Mouse (Mus musculus) brain, embryonic 14.5 days (tissue): Measurements from ENCODE around the gene Cox15.

Source experiments
- CTCF ChIP-seq: fragments of 200-500 bp; IDR thresholded peaks from 2 replicates; pipeline ENCODE4 v1.5.1; 2012; ENCODE audit warnings: inconsistent platforms, mild to moderate bottlenecking, moderate library complexity, borderline replicate concordance; ENCODE audit not compliant: insufficient read depth, insufficient read length; ENCODE audit errors: extremely low read depth
- POLR2A ChIP-seq: fragments of 200-500 bp; IDR thresholded peaks from 2 replicates; pipeline ENCODE4 v1.6.1; 2012; ENCODE audit warnings: mild to moderate bottlenecking, inconsistent platforms, borderline replicate concordance; ENCODE audit not compliant: poor library complexity, insufficient read depth, insufficient read length, severe bottlenecking; ENCODE audit errors: extremely low read depth

DNA sequence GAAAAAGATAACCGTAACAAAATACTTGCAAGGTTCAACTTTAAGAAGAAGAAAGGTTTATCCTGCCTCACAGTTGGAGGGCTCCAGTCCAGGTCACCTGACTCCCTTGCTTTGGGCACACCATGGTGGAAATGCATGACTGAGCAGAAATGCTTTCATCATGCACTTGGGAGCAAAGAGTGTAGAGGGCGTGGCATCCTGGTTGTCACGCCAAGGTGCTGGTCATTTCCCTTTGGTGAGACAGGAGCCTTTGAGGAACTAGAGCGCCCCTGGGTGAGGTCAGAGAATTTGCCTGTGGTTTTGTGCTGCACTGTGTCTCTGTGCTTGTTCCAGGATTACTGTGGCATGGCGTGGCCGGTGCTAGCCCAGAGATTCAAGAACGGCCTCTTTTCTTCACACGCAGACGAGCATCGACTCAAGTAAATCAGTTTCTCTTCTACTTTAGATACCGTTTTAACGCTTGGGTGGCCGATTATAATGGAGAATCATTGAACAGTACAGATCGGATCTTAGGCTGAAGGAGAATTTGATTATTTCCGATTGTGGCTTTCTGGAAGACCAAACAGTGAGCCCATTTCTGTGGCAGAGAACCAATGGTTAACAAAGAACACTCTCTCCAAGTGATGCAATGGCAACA lies 26.2 kb downstream of the Cox15 start:
- no peak for TF ChIP-seq CTCF
- TF ChIP-seq POLR2A: no peak
